In the genomic region with DNA sequence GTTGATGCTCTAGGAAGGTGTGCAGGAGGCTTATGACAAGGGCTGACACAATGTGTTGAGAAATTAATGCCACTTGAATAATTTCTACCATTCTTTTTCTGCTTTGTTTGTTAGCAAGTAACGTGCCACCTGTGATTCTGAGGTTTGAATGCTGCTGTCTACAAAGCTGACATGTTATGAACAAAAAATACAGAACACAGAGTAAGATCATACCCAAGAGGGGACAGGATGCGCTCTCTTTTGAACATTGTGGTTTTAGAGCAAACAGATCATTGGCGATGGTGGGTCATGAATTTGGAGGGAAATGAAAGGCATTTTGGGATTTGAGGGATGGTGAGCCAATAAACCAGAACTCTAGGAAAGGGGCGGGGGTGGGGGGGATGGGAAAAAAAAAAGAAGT, we compare ENCODE assay signal across 20 mouse cellular contexts.
DNase-seq lines count a peak whose midpoint lies in the region; ATAC-seq lines count a peak whose summit lies in the region.
"Had no signal": no experiment of that assay in that cellular context is flagged by ENCODE, and none has a peak within 500 bp of the region (broad histone marks: within the 10 kb centered on the region; RNA-seq: fewer than 3 reads in every experiment).

No protein-coding gene starts in this region.

- DNase-seq in thymus, postnatal 0 days (ENCODE audit: low spot score), result peak; percentile 78
- DNase-seq in layer of hippocampus, adult 9-11 months, result no peak
- DNase-seq in adrenal gland, adult (ENCODE audit: inconsistent age in 2 of 2, low spot score in 1 of 2), result no peak
- no peak for DNase-seq in neural tube, embryonic 10.5 days (ENCODE audit: extremely low spot score, low spot score)
- DNase-seq: adrenal gland, adult 8-10 months; B cell, adult 2 months; cerebellum, adult 8-10 months; cerebellum, postnatal 25 days; gastrocnemius, adult 2 months; gastrocnemius, postnatal 36 days; heart, adult 18-20 months; kidney, adult 2 months; kidney, postnatal 36 days; right cerebral cortex, adult 18-20 months; spleen, adult 18-20 months had no signal

- peak; percentile 63 for ATAC-seq in CD4-positive, CD25-positive, alpha-beta regulatory T cell, adult 4 months
- peak; percentile 69 for ATAC-seq in activated CD4-positive, CD25-positive, alpha-beta regulatory T cell, adult 4 months
- ATAC-seq: forebrain, embryonic 16.5 days; hindbrain, embryonic 16.5 days; intestine, embryonic 15.5 days had no signal
